Mouse (Mus musculus) adrenal gland, adult 18-20 months (tissue): ENCODE results near the gene Vangl2. TPM values are rescaled to one million over a fixed set of nuclear protein-coding genes. Genes with fewer than 3 reads are reported as not detected.

Source experiments
- DNase-seq, 2 experiments: peaks; one replicate each; pipeline ENCODE4 v3.0.0; 2021 to 2022; ENCODE audit warnings: low spot score in 2 of 2
- total RNA-seq, 2 experiments: library from RNA; stranded (reverse); gene quantifications; 1 replicate in 1 of 2; 2 replicates in 1 of 2; pipeline ENCODE4 v1.2.3; 2021

Vangl2 gene
- total RNA-seq, 2 experiments from 2014 or later, result 1.6 to 1.7 TPM

GRCm38 (mm10) chr1:172029914-172030313, 1.7 kb upstream of the Vangl2 start:
- DNase-seq, result no peak

GRCm38 (mm10) chr1:172027809-172028102, 488 bp downstream of the Vangl2 start:
- DNase-seq, result no peak

- peak; percentile 81 to 87 for DNase-seq
These were observed 1.0 kb downstream of the Vangl2 start for GRCm38 (mm10) chr1:172027010-172027808.

- no peak for DNase-seq
These were observed 1.9 kb downstream of the Vangl2 start for GRCm38 (mm10) chr1:172026201-172026901.

- no peak for DNase-seq
These were observed 2.9 kb downstream of the Vangl2 start for GRCm38 (mm10) chr1:172025201-172025904.

- DNase-seq, result peak in 1 of 2 experiments; percentile 8
These were observed 3.9 kb downstream of the Vangl2 start for GRCm38 (mm10) chr1:172024140-172024895.

GRCm38 (mm10) chr1:172019863-172020521, 8.3 kb downstream of the Vangl2 start:
- DNase-seq, result no peak

GRCm38 (mm10) chr1:172019339-172019738, 8.9 kb downstream of the Vangl2 start:
- no peak for DNase-seq

- no peak for DNase-seq
These were observed 9.6 kb downstream of the Vangl2 start for GRCm38 (mm10) chr1:172018336-172019311.

GRCm38 (mm10) chr1:172017517-172018070, 10.7 kb downstream of the Vangl2 start:
- DNase-seq, result no peak

GRCm38 (mm10) chr1:172016660-172017516, 11.4 kb downstream of the Vangl2 start:
- no peak for DNase-seq

GRCm38 (mm10) chr1:172016031-172016430, 12.2 kb downstream of the Vangl2 start:
- no peak for DNase-seq

GRCm38 (mm10) chr1:172015312-172015939, 12.8 kb downstream of the Vangl2 start:
- DNase-seq, result no peak

- DNase-seq, result no peak
These were observed 13.5 kb downstream of the Vangl2 start for GRCm38 (mm10) chr1:172014771-172015170.

GRCm38 (mm10) chr1:172012030-172012429, 16.2 kb downstream of the Vangl2 start:
- peak; percentile 53 to 56 for DNase-seq

GRCm38 (mm10) chr1:172010042-172010824, 18.0 kb downstream of the Vangl2 start:
- DNase-seq, result no peak

GRCm38 (mm10) chr1:172009406-172009805, 18.8 kb downstream of the Vangl2 start:
- DNase-seq, result no peak
